Comparison of ENCODE assay signal across 19 mouse cellular contexts in genomic region chr10:86063018-86063384, GRCm38 (mm10). TPM values are rescaled to one million over a fixed set of nuclear protein-coding genes. Genes with fewer than 3 reads are reported as not detected.
"Had no signal": no experiment of that assay in that cellular context is flagged by ENCODE, and none has a peak within 500 bp of the region (broad histone marks: within the 10 kb centered on the region; RNA-seq: fewer than 3 reads in every experiment).

No protein-coding gene starts in this region.

- H3K4me3 ChIP-seq: midbrain, embryonic 13.5 days; midbrain, embryonic 15.5 days; neural tube, embryonic 12.5 days; stomach, embryonic 15.5 days had no signal

- H3K9ac ChIP-seq: liver, embryonic 14.5 days; lung, embryonic 14.5 days; midbrain, embryonic 13.5 days; midbrain, embryonic 15.5 days; neural tube, embryonic 12.5 days; stomach, embryonic 15.5 days had no signal

- H3K9me3 ChIP-seq: midbrain, embryonic 13.5 days; midbrain, embryonic 15.5 days had no signal

- DNase-seq: lung, adult 18-20 months; lung, embryonic 14.5 days; lung, postnatal 10 days; lung, postnatal 4 days; right cerebral cortex, postnatal 14 days; thymus, adult 2 months; thymus, postnatal 25 days; thymus, postnatal 4 days had no signal

- H3K4me1 ChIP-seq: midbrain, embryonic 15.5 days; neural tube, embryonic 12.5 days had no signal

- H3K4me2 ChIP-seq: lung, embryonic 14.5 days; midbrain, embryonic 11.5 days; midbrain, embryonic 13.5 days; midbrain, embryonic 15.5 days; neural tube, embryonic 12.5 days; stomach, embryonic 15.5 days had no signal

- H3K27ac ChIP-seq: liver, embryonic 14.5 days; midbrain, embryonic 13.5 days; midbrain, embryonic 15.5 days; neural tube, embryonic 12.5 days; stomach, embryonic 15.5 days; stomach, postnatal 0 days had no signal

- ATAC-seq: midbrain, embryonic 13.5 days; midbrain, embryonic 15.5 days had no signal

- H3K27me3 ChIP-seq: midbrain, embryonic 13.5 days; midbrain, embryonic 15.5 days; neural tube, embryonic 12.5 days; stomach, embryonic 15.5 days had no signal

- H3K36me3 ChIP-seq: neural tube, embryonic 12.5 days; stomach, embryonic 15.5 days had no signal

RNA-seq across cellular contexts. Expression of gene Bpifc, which starts 51.3 kb away (rescaled TPM):
- total RNA-seq: monocyte, adult 5-6 weeks; neutrophil, adult 5-6 weeks had no signal
- polyA plus RNA-seq: midbrain, embryonic 13.5 days; midbrain, embryonic 15.5 days; neural tube, embryonic 12.5 days; neural tube, embryonic 14.5 days; spleen, adult 2 months had no signal
